Mouse (Mus musculus): Measurements from ENCODE around the gene Elfn1. TPM values are rescaled to one million over a fixed set of nuclear protein-coding genes. Genes with fewer than 3 reads are reported as not detected.

The Elfn1 gene
- polyA plus RNA-seq, 1 experiment, result not detected

DNA sequence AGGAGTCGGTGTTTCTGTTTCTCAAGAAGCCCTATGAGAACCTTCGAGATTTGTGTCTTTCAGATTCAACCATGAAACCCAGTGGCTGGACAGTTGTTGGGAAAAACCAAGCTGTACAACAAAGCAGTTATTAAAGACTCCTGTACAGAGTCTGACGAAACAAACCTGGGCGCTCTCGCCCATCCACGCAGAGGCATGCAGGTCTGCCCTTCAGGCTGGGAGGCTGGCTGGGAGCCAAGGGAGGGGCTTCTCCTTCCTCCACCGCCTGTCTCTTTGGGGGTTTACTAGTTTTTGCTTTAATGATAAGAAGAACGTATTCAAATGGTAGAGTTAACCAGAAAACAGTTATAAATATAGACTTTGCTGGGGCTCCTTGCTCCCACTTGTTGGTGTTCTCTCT is 99.1 kb downstream of the Elfn1 start:
- Histone ChIP-seq H3K27ac (ENCODE audit: insufficient read depth, low read depth, low read length) (no peak overlapping the region), H3K4me3 (ENCODE audit: insufficient read depth, low read depth, low read length) (no peak overlapping the region), H3K4me1 (ENCODE audit: control insufficient read depth, insufficient read depth, low read length) (peaks cover 41% of the 10 kb centered on the region)
- WGBS, result 47% methylated on average over 8 of the region's 8 CpGs
- no peak for TF ChIP-seq CTCF (IDR thresholded peaks at IDR 0.05; ENCODE audit: insufficient read depth, low read depth, low read length)
- TF ChIP-seq POLR2A (IDR thresholded peaks at IDR 0.05; ENCODE audit: insufficient read depth, low read depth, low read length), result no peak

DNA sequence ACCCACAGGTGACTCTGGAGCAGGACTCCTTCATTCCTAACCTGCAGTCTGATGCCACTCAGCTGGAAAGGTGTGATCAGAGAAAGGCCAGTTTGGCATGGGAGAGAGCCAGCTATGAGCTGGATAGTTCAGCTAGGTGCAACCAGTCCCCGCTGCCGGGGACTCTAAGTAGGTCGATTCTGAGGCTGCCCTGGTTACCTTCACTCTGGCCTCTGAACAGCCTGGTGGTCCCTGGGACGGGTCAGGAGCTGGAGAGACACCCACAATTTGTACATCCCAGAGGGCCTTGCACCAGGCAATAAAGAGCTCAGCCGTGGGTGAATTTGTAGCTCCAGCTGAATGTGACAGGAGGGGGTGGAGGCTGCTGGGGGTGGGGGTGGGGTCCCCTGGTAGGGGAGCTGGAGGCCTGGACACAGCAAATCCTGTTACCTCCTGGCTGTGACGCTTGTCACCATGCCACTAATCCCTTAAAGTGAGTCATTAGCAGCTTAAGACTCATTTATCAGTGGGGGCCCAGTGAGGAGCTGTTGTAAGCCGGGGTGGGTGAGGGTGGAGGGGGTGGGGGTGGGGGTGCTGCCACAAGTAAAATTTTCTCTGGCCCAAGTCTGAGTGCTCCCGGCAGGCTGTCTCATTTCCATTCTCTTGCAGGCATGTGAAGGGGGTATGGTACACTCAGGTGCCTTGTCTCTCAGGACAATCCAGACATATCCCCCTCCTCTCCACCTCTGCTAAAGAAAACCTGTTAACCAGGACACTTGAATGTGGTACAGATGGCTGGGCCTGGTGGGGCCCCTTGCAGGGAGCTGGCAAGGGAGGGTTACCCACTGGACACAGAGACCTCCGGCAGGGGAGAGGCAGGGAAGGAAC is 100.1 kb downstream of the Elfn1 start:
- Histone ChIP-seq H3K4me3 (ENCODE audit: insufficient read depth, low read depth, low read length) (no peak overlapping the region), H3K4me1 (ENCODE audit: control insufficient read depth, insufficient read depth, low read length) (peaks cover 48% of the 10 kb centered on the region), H3K27ac (ENCODE audit: insufficient read depth, low read depth, low read length) (no peak overlapping the region; the same call in 1 of the 2 replicates)
- no peak for TF ChIP-seq CTCF (IDR thresholded peaks at IDR 0.05; ENCODE audit: insufficient read depth, low read depth, low read length)
- no peak for TF ChIP-seq POLR2A (IDR thresholded peaks at IDR 0.05; ENCODE audit: insufficient read depth, low read depth, low read length)
- 50% methylated on average over 9 of the region's 9 CpGs for WGBS

- WGBS, result 82% methylated on average over 5 of the region's 5 CpGs
- no peak overlapping the region for H3K4me3 ChIP-seq (ENCODE audit: insufficient read depth, low read depth, low read length)
- TF ChIP-seq POLR2A (IDR thresholded peaks at IDR 0.05; ENCODE audit: insufficient read depth, low read depth, low read length) (no peak), CTCF (IDR thresholded peaks at IDR 0.05; ENCODE audit: insufficient read depth, low read depth, low read length) (no peak)
- no peak overlapping the region for H3K27ac ChIP-seq (ENCODE audit: insufficient read depth, low read depth, low read length)
- peaks cover 53% of the 10 kb centered on the region for H3K4me1 ChIP-seq (ENCODE audit: control insufficient read depth, insufficient read depth, low read length)
Observed at GRCm38 (mm10) chr5:140008523-140008806, 100.7 kb downstream of the Elfn1 start.

- Histone ChIP-seq H3K4me3 (ENCODE audit: insufficient read depth, low read depth, low read length) (no peak overlapping the region), H3K27ac (ENCODE audit: insufficient read depth, low read depth, low read length) (no peak overlapping the region), H3K4me1 (ENCODE audit: control insufficient read depth, insufficient read depth, low read length) (peaks cover 60% of the 10 kb centered on the region)
- WGBS, result 89% methylated on average over 7 of the region's 7 CpGs
- TF ChIP-seq POLR2A (IDR thresholded peaks at IDR 0.05; ENCODE audit: insufficient read depth, low read depth, low read length), result no peak
- no peak for TF ChIP-seq CTCF (IDR thresholded peaks at IDR 0.05; ENCODE audit: insufficient read depth, low read depth, low read length)
Observed at GRCm38 (mm10) chr5:140009083-140009655, 101.4 kb downstream of the Elfn1 start.

GRCm38 (mm10) chr5:140010405-140010804 is 102.7 kb downstream of the Elfn1 start:
- 96% methylated on average over 3 of the region's 3 CpGs for WGBS
- peak overlapping the region; percentile 37; the same call in 1 of the 2 replicates for H3K27ac ChIP-seq (ENCODE audit: insufficient read depth, low read depth, low read length)
- peaks cover 66% of the 10 kb centered on the region for H3K4me1 ChIP-seq (ENCODE audit: control insufficient read depth, insufficient read depth, low read length)
- TF ChIP-seq CTCF (IDR thresholded peaks at IDR 0.05; ENCODE audit: insufficient read depth, low read depth, low read length) (no peak), POLR2A (IDR thresholded peaks at IDR 0.05; ENCODE audit: insufficient read depth, low read depth, low read length) (no peak)
- no peak overlapping the region for H3K4me3 ChIP-seq (ENCODE audit: insufficient read depth, low read depth, low read length)

DNA sequence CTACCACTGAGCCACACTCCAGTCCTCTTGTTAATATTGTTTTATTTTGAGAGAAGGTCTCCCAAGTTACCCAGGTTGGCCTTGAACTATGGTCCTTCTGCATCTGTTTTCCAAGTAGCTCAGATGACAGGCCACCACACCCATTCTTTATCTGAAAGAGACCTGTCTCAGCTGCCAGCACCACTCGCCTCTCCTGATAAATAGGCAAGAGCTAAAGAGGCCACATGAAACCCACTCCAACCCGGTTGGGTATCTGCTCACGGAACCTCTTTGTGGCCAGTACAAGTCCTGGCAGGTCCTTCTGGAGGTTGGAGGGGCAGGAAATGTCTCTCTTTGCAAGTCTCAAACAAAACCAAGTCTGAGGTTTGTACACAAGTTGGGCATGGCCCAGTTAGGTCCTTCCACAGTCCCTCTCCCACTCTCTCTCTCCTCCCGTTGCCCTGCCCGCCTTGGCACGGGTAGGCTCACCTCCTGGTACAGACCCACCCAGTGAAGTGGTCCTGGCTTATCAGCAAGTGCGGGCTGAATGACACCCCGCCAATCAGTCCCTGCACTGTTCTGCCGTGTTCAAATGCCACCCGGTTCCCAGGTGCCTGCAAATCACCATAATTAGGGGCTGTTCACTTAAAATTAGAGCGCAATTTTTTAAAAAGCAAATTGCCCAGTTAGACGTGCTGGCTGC is 104.7 kb downstream of the Elfn1 start:
- no peak for TF ChIP-seq CTCF (IDR thresholded peaks at IDR 0.05; ENCODE audit: insufficient read depth, low read depth, low read length)
- TF ChIP-seq POLR2A (IDR thresholded peaks at IDR 0.05; ENCODE audit: insufficient read depth, low read depth, low read length), result no peak
- WGBS, result 73% methylated on average over 12 of the region's 12 CpGs
- H3K4me3 ChIP-seq (ENCODE audit: insufficient read depth, low read depth, low read length), result no peak overlapping the region

DNA sequence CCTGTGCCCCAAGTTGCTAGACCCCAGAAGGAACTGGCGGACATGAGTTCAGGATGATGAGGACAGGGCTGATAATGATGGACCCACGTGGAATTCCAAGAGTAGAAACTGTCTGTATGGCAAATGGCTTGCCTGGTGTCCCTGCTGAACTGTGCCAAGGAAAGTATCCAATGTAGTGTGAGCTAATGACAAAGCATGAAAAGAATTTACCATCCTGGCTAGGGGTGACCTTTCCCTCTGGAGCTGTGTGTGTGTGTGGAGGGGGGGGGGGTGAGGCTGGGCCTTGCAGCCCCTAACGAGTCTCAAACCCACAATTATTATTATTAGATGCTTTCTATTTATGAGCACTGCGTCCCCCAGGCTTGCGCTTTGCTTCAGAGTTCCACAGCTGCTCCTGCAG is 105.9 kb downstream of the Elfn1 start:
- Histone ChIP-seq H3K27ac (ENCODE audit: insufficient read depth, low read depth, low read length) (peak overlapping the region; percentile 44; the same call in 1 of the 2 replicates), H3K4me1 (ENCODE audit: control insufficient read depth, insufficient read depth, low read length) (peaks cover 56% of the 10 kb centered on the region), H3K4me3 (ENCODE audit: insufficient read depth, low read depth, low read length) (no peak overlapping the region)
- TF ChIP-seq CTCF (IDR thresholded peaks at IDR 0.05; ENCODE audit: insufficient read depth, low read depth, low read length), result no peak
- TF ChIP-seq POLR2A (IDR thresholded peaks at IDR 0.05; ENCODE audit: insufficient read depth, low read depth, low read length), result no peak
- WGBS, result 35% methylated on average over 5 of the region's 5 CpGs

More for the DNA sequence above, 104.7 kb downstream of the Elfn1 start:
- Histone ChIP-seq H3K27ac (ENCODE audit: insufficient read depth, low read depth, low read length) (no peak overlapping the region), H3K4me1 (ENCODE audit: control insufficient read depth, insufficient read depth, low read length) (peaks cover 64% of the 10 kb centered on the region)

DNA sequence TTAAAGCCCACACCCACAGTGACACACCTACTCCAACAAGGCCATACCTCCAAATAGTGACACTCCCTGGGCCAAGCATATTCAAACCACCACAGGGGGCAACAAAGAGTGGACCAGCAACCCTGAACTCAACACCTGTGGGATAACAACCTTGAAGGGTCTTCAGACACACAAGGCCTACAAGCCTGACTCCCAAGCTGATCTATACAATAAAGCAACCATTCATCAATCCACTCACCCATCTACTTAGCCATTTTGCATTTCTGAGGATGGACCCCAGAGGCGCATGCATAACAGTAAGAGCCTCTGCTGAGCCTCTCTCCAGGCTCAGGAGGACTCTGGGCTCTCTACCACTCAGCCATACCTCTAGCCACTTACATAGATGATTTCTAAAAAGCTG is 109.2 kb downstream of the Elfn1 start:
- Histone ChIP-seq H3K27ac (ENCODE audit: insufficient read depth, low read depth, low read length) (no peak overlapping the region), H3K4me1 (ENCODE audit: control insufficient read depth, insufficient read depth, low read length) (peaks cover 46% of the 10 kb centered on the region), H3K4me3 (ENCODE audit: insufficient read depth, low read depth, low read length) (no peak overlapping the region)
- no peak for TF ChIP-seq CTCF (IDR thresholded peaks at IDR 0.05; ENCODE audit: insufficient read depth, low read depth, low read length)
- no peak for TF ChIP-seq POLR2A (IDR thresholded peaks at IDR 0.05; ENCODE audit: insufficient read depth, low read depth, low read length)
- 97% methylated on average over 1 of the region's 1 CpGs for WGBS

DNA sequence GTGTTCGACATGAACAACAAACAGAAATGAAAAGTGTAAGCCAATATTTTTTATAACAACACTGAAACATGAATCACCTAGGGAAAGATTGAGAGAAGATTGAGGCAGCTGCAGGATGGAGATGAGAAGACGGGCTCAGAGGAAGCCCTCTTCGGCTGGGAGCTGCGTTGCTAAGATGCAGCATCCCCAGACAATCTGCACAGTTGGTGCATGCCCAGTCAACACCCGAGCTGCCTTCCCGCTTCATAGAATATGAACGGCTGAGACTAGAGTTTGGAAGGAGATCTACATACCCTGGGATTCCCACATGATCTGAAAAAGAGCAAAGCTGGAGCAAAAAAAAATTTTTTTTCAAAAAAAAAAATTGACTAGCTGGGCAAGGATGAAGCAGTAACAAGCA is 111.0 kb downstream of the Elfn1 start:
- TF ChIP-seq CTCF (IDR thresholded peaks at IDR 0.05; ENCODE audit: insufficient read depth, low read depth, low read length) (no peak), POLR2A (IDR thresholded peaks at IDR 0.05; ENCODE audit: insufficient read depth, low read depth, low read length) (no peak)
- no peak overlapping the region for H3K27ac ChIP-seq (ENCODE audit: insufficient read depth, low read depth, low read length)
- H3K4me1 ChIP-seq (ENCODE audit: control insufficient read depth, insufficient read depth, low read length), result peaks cover 49% of the 10 kb centered on the region
- no peak overlapping the region for H3K4me3 ChIP-seq (ENCODE audit: insufficient read depth, low read depth, low read length)
- 54% methylated on average over 7 of the region's 7 CpGs for WGBS

All from olfactory bulb, adult 2 months (tissue).